Mouse (Mus musculus): ENCODE measurements at regions not wholly inside any gene's neighbourhood (a gene's known extent, or its start where the extent isn't known, plus 50 kb on each side); places are given as distances from the start of the nearest gene placed in this dataset.

DNA sequence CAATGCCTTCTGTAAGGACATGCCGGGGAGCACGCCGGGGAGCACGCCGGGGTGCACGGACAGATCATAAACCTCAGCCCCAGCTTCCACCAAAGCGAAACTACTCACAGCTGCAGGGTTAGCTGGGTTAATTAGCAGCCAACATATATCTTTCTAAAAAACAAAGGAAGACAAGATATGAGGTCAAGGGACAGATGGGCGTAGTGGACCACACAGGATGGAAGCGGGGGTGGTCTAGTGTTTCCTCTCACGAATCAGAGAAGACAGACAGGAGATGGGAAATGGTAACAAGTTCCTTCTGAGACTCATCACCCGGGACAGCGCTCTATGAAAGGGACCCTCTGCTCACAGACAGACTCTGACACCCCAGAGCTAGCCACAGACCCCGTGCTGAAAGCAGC lies 60.0 kb upstream of the Ajap1 start:
- Histone ChIP-seq H3K27ac (ENCODE audit: insufficient read depth, low read depth, low read length) (no peak overlapping the region), H3K4me3 (ENCODE audit: insufficient read depth, low read length) (no peak overlapping the region), H3K4me1 (ENCODE audit: control insufficient read depth, insufficient read depth, low read length) (no peaks in the 10 kb centered on the region)
- TF ChIP-seq POLR2A (IDR thresholded peaks at IDR 0.05; ENCODE audit: borderline replicate concordance, low read depth, low read length) (no peak), CTCF (IDR thresholded peaks at IDR 0.05; ENCODE audit: low read depth, low read length) (no peak)

DNA sequence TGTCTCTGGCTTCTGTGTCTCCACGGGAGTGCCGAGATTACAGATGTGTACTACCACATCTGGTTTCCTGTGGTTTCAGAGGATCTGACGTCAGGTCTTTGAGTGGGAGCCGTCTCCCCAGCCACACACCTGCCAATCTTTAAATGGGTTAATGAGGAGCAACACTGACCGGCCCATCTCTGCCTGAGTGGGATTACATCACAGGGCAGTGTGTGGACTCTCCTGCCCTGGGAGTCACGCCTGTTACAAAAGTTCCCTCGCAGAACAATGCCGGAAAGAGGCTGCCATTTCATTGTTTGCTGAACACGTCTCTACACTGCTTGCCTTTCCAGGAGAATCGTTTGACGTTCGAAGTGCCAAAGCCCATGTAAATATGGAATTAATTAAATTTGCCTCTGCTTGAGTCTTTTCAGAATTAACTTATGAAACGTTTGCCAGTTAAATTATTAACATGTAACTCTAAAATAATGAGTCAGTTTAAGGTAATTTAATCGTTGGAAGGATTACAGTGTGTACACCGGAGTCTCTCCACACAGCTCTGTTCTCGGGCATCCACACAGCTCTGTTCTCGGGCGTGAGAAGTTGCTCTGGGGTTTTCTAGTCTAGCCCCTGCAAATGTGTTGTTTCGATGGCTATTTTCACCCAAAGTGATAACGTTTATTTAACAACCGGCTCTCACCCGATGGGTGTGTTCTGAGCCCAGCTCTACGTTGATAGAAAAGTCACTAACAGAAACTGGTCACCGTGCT lies 61.5 kb upstream of the Ajap1 start:
- no peak for TF ChIP-seq CTCF (IDR thresholded peaks at IDR 0.05; ENCODE audit: low read depth, low read length)
- TF ChIP-seq POLR2A (IDR thresholded peaks at IDR 0.05; ENCODE audit: borderline replicate concordance, low read depth, low read length) = no peak
- no peak overlapping the region for H3K27ac ChIP-seq (ENCODE audit: insufficient read depth, low read depth, low read length)
- H3K4me3 ChIP-seq (ENCODE audit: insufficient read depth, low read length) = no peak overlapping the region
- H3K4me1 ChIP-seq (ENCODE audit: control insufficient read depth, insufficient read depth, low read length) = no peaks in the 10 kb centered on the region

DNA sequence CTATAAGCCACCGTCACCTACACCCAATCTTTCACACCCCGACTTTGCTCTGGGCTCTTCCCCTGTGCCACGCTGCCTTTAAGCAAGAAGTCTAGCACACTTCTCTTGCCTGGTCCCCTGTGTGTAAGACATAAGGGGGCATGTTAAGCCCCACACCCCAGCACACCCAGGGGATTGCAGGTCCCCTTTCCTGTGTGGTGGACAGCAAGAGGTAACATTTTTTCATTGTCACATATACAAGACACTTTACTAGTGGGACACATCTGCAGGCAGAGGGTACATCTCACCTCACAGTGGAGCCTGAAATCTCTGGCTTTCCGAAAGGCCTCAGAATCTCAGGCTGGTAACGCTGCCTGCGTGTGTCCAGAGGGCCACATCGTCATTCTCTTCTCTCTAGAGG lies 64.1 kb upstream of the Ajap1 start:
- H3K4me3 ChIP-seq (ENCODE audit: insufficient read depth, low read length) = no peak overlapping the region
- TF ChIP-seq CTCF (IDR thresholded peaks at IDR 0.05; ENCODE audit: low read depth, low read length) (no peak), POLR2A (IDR thresholded peaks at IDR 0.05; ENCODE audit: borderline replicate concordance, low read depth, low read length) (no peak)
- no peak overlapping the region for H3K27ac ChIP-seq (ENCODE audit: insufficient read depth, low read depth, low read length)

DNA sequence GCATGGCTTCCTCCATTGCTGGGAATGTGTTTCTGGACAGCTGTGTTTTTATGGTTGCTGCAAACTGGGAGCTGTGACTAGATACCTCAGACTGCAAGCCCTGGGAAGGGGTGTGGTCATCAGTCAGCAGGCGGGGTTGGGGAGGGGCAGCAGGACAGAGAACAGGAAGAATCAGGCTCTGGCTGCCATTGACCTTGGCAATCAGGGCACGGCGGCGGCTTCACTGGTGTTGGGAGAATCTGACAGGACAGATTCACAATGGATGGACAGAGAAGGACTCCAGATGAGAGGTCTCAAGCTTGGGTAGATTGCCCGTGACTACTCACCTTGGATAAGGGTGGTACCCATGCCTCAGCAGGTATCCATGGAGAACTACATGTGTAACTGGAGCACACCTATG lies 64.5 kb upstream of the Ajap1 start:
- Histone ChIP-seq H3K4me1 (ENCODE audit: control insufficient read depth, insufficient read depth, low read length) (no peaks in the 10 kb centered on the region), H3K4me3 (ENCODE audit: insufficient read depth, low read length) (no peak overlapping the region), H3K27ac (ENCODE audit: insufficient read depth, low read depth, low read length) (no peak overlapping the region)
- TF ChIP-seq CTCF (IDR thresholded peaks at IDR 0.05; ENCODE audit: low read depth, low read length) = no peak
- TF ChIP-seq POLR2A (IDR thresholded peaks at IDR 0.05; ENCODE audit: borderline replicate concordance, low read depth, low read length) = no peak

More for the DNA sequence above, 64.1 kb upstream of the Ajap1 start:
- H3K4me1 ChIP-seq (ENCODE audit: control insufficient read depth, insufficient read depth, low read length) = no peaks in the 10 kb centered on the region

DNA sequence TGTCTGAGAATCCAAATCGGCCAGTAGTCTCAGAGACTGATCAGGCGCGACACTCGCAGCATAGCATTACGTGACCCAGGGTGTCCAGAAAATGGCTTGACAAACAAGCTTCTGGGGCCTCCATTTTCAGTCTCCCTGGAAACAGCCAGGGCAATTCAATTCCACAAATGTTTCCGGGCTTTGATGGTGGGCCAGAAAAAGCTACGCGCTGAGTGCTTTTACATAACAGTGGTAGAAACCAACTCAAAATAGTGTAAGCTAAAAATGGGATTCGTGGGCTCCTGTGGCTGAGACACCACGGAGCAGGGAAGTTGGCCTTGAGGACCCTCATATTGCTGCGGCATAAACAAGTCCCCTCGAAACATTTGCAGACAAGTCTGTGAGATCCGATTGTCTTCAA lies 65.3 kb upstream of the Ajap1 start:
- H3K27ac ChIP-seq (ENCODE audit: insufficient read depth, low read depth, low read length) = no peak overlapping the region
- H3K4me1 ChIP-seq (ENCODE audit: control insufficient read depth, insufficient read depth, low read length) = no peaks in the 10 kb centered on the region
- no peak for TF ChIP-seq POLR2A (IDR thresholded peaks at IDR 0.05; ENCODE audit: borderline replicate concordance, low read depth, low read length)
- TF ChIP-seq CTCF (IDR thresholded peaks at IDR 0.05; ENCODE audit: low read depth, low read length) = no peak
- no peak overlapping the region for H3K4me3 ChIP-seq (ENCODE audit: insufficient read depth, low read length)

DNA sequence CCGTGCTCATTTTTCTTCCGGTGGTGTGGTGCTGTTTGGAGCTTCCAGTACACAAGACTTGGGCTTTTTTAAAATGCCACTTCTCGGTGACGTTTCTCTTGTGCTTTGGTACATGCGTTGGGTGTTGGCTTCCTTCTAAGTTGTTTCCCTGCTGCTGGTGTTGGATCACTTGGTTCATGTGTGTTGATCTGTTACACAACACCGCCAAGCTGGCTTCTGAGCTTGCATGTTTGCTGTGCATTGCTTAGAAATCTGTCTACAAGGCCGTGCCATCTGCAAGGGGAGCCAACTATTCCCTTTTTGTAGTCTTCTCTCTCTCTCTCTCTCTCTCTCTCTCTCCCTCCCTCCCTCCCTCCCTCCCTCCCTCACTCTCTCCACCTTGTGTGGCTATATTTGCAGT lies 68.7 kb upstream of the Ajap1 start:
- H3K4me3 ChIP-seq (ENCODE audit: insufficient read depth, low read length) = no peak overlapping the region
- no peak for TF ChIP-seq POLR2A (IDR thresholded peaks at IDR 0.05; ENCODE audit: borderline replicate concordance, low read depth, low read length)
- TF ChIP-seq CTCF (IDR thresholded peaks at IDR 0.05; ENCODE audit: low read depth, low read length) = no peak
- no peak overlapping the region for H3K27ac ChIP-seq (ENCODE audit: insufficient read depth, low read depth, low read length)
- H3K4me1 ChIP-seq (ENCODE audit: control insufficient read depth, insufficient read depth, low read length) = no peaks in the 10 kb centered on the region

DNA sequence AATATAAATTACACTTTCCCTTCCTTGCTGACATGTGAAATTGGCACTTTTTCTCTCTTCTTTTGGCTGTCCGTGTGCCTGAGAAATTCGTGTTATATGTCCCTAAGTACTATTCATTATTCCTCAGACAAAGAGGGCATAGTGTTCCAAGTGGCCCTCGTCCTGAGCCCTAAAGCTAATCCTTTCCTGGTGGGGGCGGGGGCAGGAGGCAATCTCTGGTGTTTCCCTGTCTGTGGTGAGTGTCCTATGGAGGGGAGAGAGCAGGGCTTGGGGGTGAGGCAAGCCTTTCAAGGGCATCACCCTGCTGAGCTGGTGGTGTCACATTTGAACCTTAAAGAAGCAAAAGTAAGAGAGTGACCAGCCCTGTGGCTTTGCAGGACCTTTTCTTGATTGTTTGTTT lies 69.9 kb upstream of the Ajap1 start:
- Histone ChIP-seq H3K27ac (ENCODE audit: insufficient read depth, low read depth, low read length) (no peak overlapping the region), H3K4me3 (ENCODE audit: insufficient read depth, low read length) (no peak overlapping the region), H3K4me1 (ENCODE audit: control insufficient read depth, insufficient read depth, low read length) (no peaks in the 10 kb centered on the region)
- TF ChIP-seq POLR2A (IDR thresholded peaks at IDR 0.05; ENCODE audit: borderline replicate concordance, low read depth, low read length) = no peak
- TF ChIP-seq CTCF (IDR thresholded peaks at IDR 0.05; ENCODE audit: low read depth, low read length) = no peak

DNA sequence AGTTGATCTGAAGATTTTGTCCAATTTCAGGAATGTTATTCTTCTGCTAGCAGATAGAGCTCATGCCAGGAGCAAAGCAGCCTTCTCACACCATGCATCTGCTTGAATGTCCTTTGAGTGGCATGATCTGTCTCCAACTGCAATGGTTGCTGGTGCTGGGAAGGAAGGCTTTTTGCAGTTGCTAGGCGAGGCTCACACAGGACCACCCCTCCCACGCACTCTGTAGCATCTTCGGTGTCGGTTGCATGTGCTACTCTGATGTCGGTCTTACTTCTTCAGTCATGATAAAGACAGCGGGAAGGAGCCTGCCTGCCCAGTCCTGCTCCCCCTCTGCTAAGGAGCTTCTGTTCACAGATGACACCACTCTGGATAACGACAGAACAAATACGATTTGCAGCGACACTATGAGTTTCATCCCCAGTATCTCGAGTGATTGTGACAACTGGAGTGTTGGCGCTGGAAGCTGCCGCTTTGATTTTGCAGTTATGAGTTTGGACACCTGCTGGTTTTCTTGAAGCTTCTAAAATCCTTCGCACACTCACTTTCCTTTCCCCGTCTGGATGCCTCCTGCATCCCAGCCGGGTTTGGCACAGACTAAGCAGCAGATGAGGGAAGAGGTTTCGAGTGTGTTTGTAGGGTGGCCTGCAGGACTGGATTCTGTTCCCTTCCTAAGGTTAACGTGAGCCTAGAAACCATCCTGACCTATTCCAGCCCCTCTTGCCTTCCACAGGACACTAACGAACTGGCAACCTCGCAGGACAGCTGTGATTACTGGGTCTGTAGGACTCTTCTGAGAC lies 75.4 kb upstream of the Ajap1 start:
- H3K4me3 ChIP-seq (ENCODE audit: insufficient read depth, low read length) = no peak overlapping the region
- no peak for TF ChIP-seq POLR2A (IDR thresholded peaks at IDR 0.05; ENCODE audit: borderline replicate concordance, low read depth, low read length)
- no peak for TF ChIP-seq CTCF (IDR thresholded peaks at IDR 0.05; ENCODE audit: low read depth, low read length)
- H3K4me1 ChIP-seq (ENCODE audit: control insufficient read depth, insufficient read depth, low read length) = no peaks in the 10 kb centered on the region
- no peak overlapping the region for H3K27ac ChIP-seq (ENCODE audit: insufficient read depth, low read depth, low read length)

DNA sequence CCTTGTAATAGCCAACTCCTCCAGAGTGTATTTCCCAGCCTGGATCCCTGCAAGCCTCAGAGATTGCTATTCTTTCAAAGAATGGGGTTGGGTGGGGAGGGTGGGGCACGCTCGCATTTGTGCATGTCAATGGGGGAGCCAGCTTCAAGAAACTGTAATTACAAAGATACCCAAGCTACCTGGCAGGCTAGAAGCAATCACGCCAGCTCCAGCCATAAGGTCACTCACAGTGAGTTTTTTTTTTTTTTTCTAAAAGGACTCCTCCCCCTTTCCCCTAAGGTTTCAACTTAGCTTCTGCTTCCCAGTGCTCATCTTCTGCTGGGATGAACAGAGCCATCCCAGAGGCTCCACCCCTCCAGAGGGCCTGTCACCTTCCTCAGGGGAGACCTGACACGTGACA lies 77.0 kb upstream of the Ajap1 start:
- no peak overlapping the region for H3K4me3 ChIP-seq (ENCODE audit: insufficient read depth, low read length)
- no peaks in the 10 kb centered on the region for H3K4me1 ChIP-seq (ENCODE audit: control insufficient read depth, insufficient read depth, low read length)
- no peak overlapping the region for H3K27ac ChIP-seq (ENCODE audit: insufficient read depth, low read depth, low read length)
- no peak for TF ChIP-seq CTCF (IDR thresholded peaks at IDR 0.05; ENCODE audit: low read depth, low read length)
- no peak for TF ChIP-seq POLR2A (IDR thresholded peaks at IDR 0.05; ENCODE audit: borderline replicate concordance, low read depth, low read length)

DNA sequence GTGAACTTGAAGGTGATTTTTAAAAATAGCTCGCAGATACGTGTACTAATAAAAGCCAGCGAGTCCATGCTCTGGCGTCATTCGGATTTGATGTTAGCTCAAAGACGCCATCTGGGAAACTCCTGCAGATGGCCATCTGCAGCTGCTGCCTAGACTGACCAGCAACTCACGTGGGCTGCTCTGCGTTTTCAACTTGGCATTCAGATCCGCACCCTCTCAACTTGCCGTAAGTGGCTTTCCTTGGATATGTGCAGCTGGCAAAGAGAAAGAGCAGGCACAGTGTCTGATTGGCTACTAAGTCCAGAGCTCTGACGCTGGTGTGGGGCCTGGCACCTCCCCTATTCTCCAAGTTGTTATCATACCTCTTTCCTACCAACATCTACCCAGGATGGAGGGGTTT lies 77.6 kb upstream of the Ajap1 start:
- TF ChIP-seq POLR2A (IDR thresholded peaks at IDR 0.05; ENCODE audit: borderline replicate concordance, low read depth, low read length) = no peak
- no peak for TF ChIP-seq CTCF (IDR thresholded peaks at IDR 0.05; ENCODE audit: low read depth, low read length)
- Histone ChIP-seq H3K27ac (ENCODE audit: insufficient read depth, low read depth, low read length) (no peak overlapping the region), H3K4me1 (ENCODE audit: control insufficient read depth, insufficient read depth, low read length) (no peaks in the 10 kb centered on the region), H3K4me3 (ENCODE audit: insufficient read depth, low read length) (no peak overlapping the region)
